Mouse (Mus musculus): ENCODE measurements at regions not wholly inside any gene's neighbourhood (a gene's known extent, or its start where the extent isn't known, plus 50 kb on each side); places are given as distances from the start of the nearest gene placed in this dataset.

DNA sequence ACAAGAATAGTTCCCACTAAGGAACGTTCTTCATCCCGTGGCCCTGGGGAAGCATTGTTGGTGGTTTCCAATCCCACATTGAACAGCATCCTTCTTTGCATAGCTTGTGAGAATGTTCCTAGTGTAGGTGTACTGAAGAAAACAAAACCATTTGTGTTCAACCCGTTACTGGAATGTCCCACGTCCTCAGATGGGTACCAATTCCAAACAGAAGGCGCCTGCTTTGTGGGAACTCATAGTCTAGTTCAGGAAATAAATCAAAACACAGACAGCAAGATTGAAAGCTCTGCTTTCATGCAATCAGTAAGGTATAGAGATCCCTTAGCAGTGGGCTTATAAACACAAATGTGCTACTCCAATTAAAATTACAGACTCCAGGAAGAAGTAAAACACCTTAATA, 219.4 kb downstream of the Lrig3 start:
- TF ChIP-seq CTCF (IDR thresholded peaks at IDR 0.05; ENCODE audit: low read depth), result no peak
- no peak for TF ChIP-seq EP300 (IDR thresholded peaks at IDR 0.05; ENCODE audit: low read depth)

Data from liver, embryonic 14.5 days (tissue).